Mouse (Mus musculus) limb, embryonic 10.5 days (tissue): ENCODE measurements around the gene F2rl2. TPM values are rescaled to one million over a fixed set of nuclear protein-coding genes. Genes with fewer than 3 reads are reported as not detected.

ENCODE experiments used
- DNase-seq: peaks from one replicate; pipeline ENCODE4 v3.0.0-alpha.2; 2017; ENCODE audit warnings: low spot score
- H3K27ac ChIP-seq: fragments of 300-500 bp; sonication (generic); 2 replicates; pipeline ENCODE4 v1.5.1; 2016; ENCODE audit warnings: mild to moderate bottlenecking
- H3K27me3 ChIP-seq: fragments of 300-500 bp; sonication (generic); 2 replicates; pipeline ENCODE4 v1.6.1; 2016; ENCODE audit warnings: low read depth, mild to moderate bottlenecking; ENCODE audit not compliant: poor library complexity, severe bottlenecking
- H3K36me3 ChIP-seq: fragments of 300-500 bp; sonication (generic); 2 replicates; pipeline ENCODE4 v1.6.1; 2016; ENCODE audit warnings: mild to moderate bottlenecking, moderate library complexity
- H3K4me1 ChIP-seq: fragments of 300-500 bp; sonication (generic); 2 replicates; pipeline ENCODE4 v1.6.1; 2016
- H3K4me3 ChIP-seq: fragments of 300-500 bp; sonication (generic); 2 replicates; pipeline ENCODE4 v1.5.1; 2016; ENCODE audit warnings: mild to moderate bottlenecking, moderate library complexity
- H3K9me3 ChIP-seq: fragments of 300-500 bp; sonication (generic); replicated peaks from 2 replicates; pipeline ENCODE4 v1.6.1; 2016; ENCODE audit warnings: mild to moderate bottlenecking
- WGBS: fragments of 180-500 bp; shearing (Covaris S2); methylation state at CpG from one replicate; pipeline ENCODE4 v1.1.7; 2016; 5-methylcytosine and 5-hydroxymethylcytosine counted together
- polyA plus RNA-seq: library from polyadenylated mRNA; unstranded; fragments of >200 nt; fragmentation: Nextera tagmentation; extraction: Ambion mirVana; gene quantifications from 2 replicates; pipeline ENCODE4 v1.2.1, GENCODE M21; 2016

F2rl2 gene
- polyA plus RNA-seq, 1 experiment from 2014 or later: 1.4 TPM

DNA sequence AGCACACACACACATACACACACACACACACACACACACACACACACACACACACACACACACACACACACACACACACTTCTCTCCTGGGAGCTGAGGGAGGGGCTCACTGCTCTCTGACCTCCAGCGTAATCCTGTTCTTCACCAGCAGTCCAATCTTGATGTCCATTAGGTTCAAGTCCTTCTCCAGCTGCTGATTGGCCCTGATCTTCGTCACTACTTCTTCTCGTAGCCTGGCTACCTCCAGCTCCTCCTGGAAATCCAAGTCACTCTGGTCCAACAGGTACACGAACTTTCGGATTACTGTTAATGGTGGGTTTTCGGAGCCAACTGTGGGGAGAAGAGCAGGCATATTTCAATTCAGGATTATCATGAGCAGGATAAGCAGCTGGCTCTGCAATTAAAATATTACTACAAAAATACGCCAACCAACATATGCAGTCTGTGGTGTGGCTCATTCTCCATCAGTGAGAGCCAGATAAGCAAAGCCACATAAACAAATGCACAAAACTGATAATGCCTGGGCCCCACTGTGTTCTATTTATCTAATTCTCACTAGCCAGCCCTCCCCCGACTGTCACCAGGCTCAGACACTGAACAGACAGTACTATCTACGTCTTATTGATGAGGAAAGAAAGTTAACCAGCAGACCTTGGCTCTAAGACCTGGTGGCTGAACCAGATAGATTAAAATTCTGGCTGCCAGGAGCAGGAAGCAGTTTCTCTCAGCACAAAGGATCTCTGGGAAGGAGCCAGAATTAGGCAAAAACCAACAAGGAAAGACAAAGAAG is 25.4 kb upstream of the F2rl2 start:
- Histone ChIP-seq H3K4me3 (no peak overlapping the region), H3K9me3 (no peaks in the 10 kb centered on the region), H3K36me3 (peaks cover 32% of the 10 kb centered on the region), H3K27me3 (no peaks in the 10 kb centered on the region), H3K27ac (0 out of 2 replicates have a peak overlapping the region, but pooled peaks have one; percentile 26), H3K4me1 (peaks cover 3% of the 10 kb centered on the region; the same call in 1 of the 2 replicates)
- DNase-seq: no peak
- 74% methylated on average over 9 of the region's 9 CpGs for WGBS

DNA sequence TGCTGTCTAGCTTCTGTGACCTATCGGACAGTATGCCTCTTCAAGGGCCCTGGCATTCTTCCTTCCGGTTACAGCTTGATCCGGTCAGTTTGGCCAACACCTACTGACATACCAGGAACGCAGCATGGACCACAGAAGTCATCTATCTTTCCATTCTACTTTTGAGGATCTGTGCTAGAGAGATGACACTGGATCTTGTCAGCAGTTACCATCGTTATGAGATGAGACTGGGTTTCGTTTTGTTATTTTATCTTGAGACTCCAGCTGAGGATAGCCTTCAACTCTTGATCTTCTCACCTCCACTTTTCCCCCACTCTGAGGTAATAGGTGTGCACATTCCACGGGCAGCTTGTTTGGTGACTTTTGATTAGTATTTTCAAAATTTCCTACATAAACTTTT is 24.3 kb upstream of the F2rl2 start:
- Histone ChIP-seq H3K9me3 (no peaks in the 10 kb centered on the region), H3K27ac (no peak overlapping the region), H3K4me1 (no peaks in the 10 kb centered on the region), H3K27me3 (no peaks in the 10 kb centered on the region), H3K4me3 (no peak overlapping the region), H3K36me3 (peaks cover 32% of the 10 kb centered on the region)
- 81% methylated on average over 7 of the region's 7 CpGs for WGBS
- DNase-seq: no peak

DNA sequence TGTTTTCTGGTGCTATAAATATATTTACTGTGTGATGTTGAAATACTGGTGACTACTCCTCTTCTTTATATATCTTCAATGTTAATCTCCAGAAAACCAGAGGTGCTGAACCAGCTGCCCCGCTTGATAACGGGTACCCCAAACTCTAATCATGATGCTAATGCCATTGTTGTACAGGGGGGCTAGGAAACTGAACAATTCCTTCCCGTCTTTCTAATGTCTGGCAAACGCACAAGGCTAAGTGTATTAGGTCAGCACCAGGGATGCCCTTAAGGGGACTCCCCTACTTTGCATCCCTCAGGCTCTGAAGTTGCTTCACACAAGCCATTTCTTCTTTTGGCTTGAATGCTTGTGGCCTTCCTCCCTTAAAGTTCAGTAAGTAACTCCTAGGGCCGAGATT is 17.6 kb upstream of the F2rl2 start:
- Histone ChIP-seq H3K27me3 (no peaks in the 10 kb centered on the region), H3K4me3 (no peak overlapping the region), H3K27ac (no peak overlapping the region), H3K9me3 (no peaks in the 10 kb centered on the region), H3K36me3 (peaks cover 13% of the 10 kb centered on the region; the same call in 1 of the 2 replicates), H3K4me1 (no peaks in the 10 kb centered on the region)
- no peak for DNase-seq
- 89% methylated on average over 5 of the region's 5 CpGs for WGBS

DNA sequence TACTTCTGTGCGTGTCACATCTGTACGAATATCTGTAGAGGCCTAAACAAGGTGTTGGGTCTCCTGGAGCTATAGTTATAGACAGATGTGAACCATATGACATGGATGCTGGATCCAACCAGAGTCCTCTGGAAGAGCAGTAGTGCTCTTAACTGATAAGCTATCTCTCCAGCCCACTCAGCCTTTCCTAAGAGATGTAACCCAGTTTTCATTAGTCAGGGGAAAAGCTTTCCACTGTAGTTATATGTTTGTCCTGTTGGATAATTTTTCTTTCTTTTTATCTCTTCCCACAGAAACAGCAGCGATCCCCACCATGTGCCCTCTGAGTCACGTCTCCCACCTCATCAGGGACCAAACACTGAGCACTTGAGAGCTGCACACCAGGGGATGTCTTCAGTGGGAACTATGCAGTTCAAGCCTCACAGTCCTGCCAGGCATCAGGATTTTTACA is 17.1 kb upstream of the F2rl2 start:
- no peak overlapping the region for H3K4me3 ChIP-seq
- no peaks in the 10 kb centered on the region for H3K27me3 ChIP-seq

DNA sequence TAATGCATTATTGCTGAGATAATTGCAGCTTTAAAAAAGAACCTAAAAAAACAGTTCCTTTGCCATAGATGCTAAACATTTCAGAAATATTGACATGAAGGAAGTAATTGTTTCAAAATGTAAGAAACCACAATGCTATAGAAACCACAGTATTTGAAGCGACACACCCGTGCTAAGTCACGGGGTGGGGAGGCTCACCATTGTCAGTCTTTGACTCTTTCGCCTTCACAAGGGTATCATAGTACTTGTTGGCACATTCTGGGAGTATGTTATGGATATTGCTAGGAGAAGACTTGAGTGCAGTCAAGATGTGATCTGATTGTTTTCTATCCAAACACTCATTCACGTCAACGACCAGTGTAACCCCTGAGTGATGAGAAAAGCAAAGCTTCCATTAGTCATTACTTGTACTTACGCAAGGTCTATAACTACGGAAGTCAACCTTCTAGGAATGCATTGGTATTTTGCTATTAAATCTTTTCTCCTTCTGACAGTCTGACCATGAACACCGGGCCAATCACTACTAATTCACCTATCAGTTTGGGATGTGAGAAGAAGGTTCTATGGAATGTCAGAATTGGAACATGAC is 11.9 kb upstream of the F2rl2 start:
- Histone ChIP-seq H3K4me1 (0 out of 2 replicates have a peak, but pooled peaks cover 5% of the 10 kb centered on the region), H3K4me3 (no peak overlapping the region), H3K9me3 (no peaks in the 10 kb centered on the region), H3K27me3 (no peaks in the 10 kb centered on the region), H3K36me3 (peaks cover 13% of the 10 kb centered on the region; the same call in 1 of the 2 replicates), H3K27ac (no peak overlapping the region)
- 93% methylated on average over 9 of the region's 9 CpGs for WGBS
- DNase-seq: no peak

More for the DNA sequence above, 17.1 kb upstream of the F2rl2 start:
- H3K36me3 ChIP-seq: peaks cover 13% of the 10 kb centered on the region; the same call in 1 of the 2 replicates
- WGBS: 84% methylated on average over 4 of the region's 4 CpGs
- H3K27ac ChIP-seq: no peak overlapping the region
- no peaks in the 10 kb centered on the region for H3K9me3 ChIP-seq
- no peaks in the 10 kb centered on the region for H3K4me1 ChIP-seq
- no peak for DNase-seq

DNA sequence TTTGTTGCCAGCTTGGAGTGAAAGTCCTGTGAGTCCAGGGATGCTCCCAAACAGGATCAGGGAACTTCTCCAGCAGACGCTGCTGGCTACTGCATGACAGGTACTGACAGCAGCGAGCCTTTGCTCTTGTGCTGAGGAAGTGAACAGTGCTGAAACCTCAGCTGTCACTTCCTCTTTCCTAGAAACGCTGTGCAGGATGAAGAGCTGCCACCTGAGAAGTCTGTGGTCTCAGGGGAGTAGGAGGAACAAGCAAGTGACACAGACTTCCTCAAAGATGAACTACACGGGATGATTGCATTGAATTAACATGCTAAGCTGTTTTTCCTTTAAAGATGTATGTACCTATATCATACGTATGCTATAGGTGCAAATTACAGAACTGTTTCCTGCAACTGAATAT is 10.9 kb upstream of the F2rl2 start:
- WGBS: 83% methylated on average over 5 of the region's 5 CpGs
- H3K4me3 ChIP-seq: no peak overlapping the region
- peaks cover 13% of the 10 kb centered on the region; the same call in 1 of the 2 replicates for H3K36me3 ChIP-seq
- DNase-seq: no peak
- H3K27me3 ChIP-seq: no peaks in the 10 kb centered on the region
- H3K27ac ChIP-seq: no peak overlapping the region
- no peaks in the 10 kb centered on the region for H3K9me3 ChIP-seq
- 0 out of 2 replicates have a peak, but pooled peaks cover 5% of the 10 kb centered on the region for H3K4me1 ChIP-seq

DNA sequence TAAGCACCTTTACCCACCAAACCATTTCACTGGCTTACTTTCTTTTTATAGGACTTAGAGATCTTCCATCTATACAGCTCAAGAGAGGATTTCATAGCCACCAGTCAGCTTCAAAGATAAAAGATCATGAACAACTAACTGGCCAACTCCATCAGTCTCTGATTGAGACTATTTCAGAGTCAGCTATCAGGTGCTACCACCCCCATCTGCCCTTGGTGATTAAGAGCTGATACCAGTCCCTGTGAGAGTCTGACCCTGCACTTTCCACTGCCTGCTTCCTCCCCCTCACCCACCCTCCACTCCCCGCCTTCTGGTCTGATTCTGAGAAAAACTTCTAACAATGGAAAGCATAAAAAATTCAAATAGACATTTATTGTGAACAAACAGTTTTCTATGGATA is 8.1 kb upstream of the F2rl2 start:
- no peaks in the 10 kb centered on the region for H3K27me3 ChIP-seq
- no peak overlapping the region for H3K27ac ChIP-seq
- WGBS: 77% methylated on average over 1 of the region's 1 CpGs
- H3K9me3 ChIP-seq: no peaks in the 10 kb centered on the region
- H3K36me3 ChIP-seq: peaks cover 2% of the 10 kb centered on the region; the same call in 1 of the 2 replicates
- no peak overlapping the region for H3K4me3 ChIP-seq
- no peak for DNase-seq
- peaks cover 13% of the 10 kb centered on the region; the same call in 1 of the 2 replicates for H3K4me1 ChIP-seq

DNA sequence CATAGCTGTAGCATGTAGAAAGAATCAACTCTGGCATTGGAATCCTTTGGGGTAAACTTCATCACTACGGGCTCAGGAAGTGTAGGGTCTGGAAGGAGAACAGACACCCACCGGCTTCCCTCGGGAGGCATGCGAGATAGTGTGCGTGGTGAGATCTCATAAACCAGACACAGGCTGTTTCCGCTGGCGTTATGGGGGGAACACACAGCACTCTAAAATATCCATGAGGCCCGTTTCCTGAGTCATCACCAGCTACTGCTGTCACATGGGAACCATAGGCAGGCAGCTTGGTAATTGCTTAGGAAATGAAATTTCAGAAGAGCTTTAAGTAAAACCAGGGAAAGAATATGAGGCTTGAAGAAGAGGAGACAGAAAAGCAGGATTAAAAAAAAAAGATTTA is 4.5 kb upstream of the F2rl2 start:
- Histone ChIP-seq H3K9me3 (no peaks in the 10 kb centered on the region), H3K4me3 (no peak overlapping the region), H3K27me3 (no peaks in the 10 kb centered on the region), H3K27ac (no peak overlapping the region), H3K36me3 (no peaks in the 10 kb centered on the region), H3K4me1 (peaks cover 13% of the 10 kb centered on the region; the same call in 1 of the 2 replicates)
- DNase-seq: no peak
- WGBS: 89% methylated on average over 8 of the region's 8 CpGs

DNA sequence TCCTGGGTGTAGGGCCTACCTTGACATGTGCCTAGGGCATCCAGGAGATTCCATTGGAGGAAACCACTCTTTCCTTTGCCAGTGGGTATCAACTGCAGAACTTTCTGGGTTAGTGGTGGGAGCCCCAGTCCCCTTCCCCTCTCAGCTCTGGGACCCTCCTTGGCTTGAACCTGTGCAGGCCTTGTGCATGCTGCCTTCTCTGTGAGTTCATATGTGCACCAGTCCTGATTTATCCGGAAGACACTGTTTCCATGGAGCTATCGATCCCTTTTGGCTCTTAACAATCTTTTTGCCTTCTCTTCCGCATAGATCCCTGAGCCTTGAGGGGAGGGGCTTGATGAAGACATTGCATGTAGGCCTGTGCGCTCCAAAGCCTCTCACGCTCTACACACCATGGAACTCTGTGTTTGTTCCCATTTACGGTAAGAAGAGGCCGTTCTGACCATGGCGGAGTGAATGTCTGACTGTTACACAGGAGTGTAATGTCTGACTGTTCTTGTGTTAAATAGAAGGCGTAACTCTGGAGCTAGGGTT is 466 bp upstream of the F2rl2 start:
- no peak for DNase-seq
- Histone ChIP-seq H3K9me3 (no peaks in the 10 kb centered on the region), H3K36me3 (no peaks in the 10 kb centered on the region), H3K27me3 (no peaks in the 10 kb centered on the region), H3K4me1 (peaks cover 12% of the 10 kb centered on the region; the same call in 1 of the 2 replicates), H3K4me3 (no peak overlapping the region), H3K27ac (no peak overlapping the region)
- 96% methylated on average over 9 of the region's 9 CpGs for WGBS

DNA sequence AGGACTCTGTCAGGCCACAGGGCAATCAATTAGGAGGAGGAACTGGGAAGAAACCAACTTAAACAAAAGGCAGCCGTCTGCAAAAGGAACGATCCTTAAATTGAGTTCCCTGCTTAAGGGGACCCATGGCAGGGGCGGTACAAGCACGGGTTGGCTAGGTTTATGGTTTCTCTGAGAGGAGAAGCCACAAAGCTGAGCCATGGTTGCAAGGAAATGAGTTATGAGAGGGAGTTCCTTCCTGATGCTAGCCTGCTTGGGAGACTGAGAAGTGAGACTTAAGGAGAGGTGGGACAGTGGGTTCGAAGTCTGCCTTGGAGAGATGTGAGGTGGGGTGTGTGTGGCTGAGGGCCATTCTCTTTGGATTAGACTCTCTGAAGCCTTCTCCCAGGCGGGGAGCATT is 1.2 kb downstream of the F2rl2 start:
- WGBS: 48% methylated on average over 6 of the region's 6 CpGs
- no peak for DNase-seq
- Histone ChIP-seq H3K36me3 (no peaks in the 10 kb centered on the region), H3K27ac (no peak overlapping the region), H3K4me3 (no peak overlapping the region), H3K9me3 (no peaks in the 10 kb centered on the region), H3K4me1 (peaks cover 6% of the 10 kb centered on the region; the same call in 1 of the 2 replicates), H3K27me3 (no peaks in the 10 kb centered on the region)

DNA sequence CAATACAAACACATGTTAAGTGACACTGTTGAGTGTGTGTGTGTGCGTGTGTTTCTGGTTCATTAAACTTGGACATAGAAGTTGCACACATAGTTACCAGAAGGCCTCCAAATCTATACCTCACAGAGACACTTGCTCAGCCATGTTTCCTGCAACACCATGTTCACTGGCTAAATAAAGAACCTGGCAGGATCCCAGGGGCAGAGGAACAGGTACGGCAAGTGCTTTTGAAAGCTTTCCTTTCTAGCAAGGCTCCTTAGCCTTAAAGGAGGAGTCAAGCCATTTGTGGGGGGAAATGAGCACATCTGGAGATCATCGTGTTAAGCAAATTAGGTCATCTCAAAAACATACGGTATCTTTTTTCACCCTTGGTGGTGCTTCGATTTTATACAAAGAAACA is 6.7 kb downstream of the F2rl2 start:
- Histone ChIP-seq H3K4me3 (no peak overlapping the region), H3K27me3 (no peaks in the 10 kb centered on the region), H3K4me1 (no peaks in the 10 kb centered on the region), H3K36me3 (no peaks in the 10 kb centered on the region), H3K9me3 (no peaks in the 10 kb centered on the region), H3K27ac (no peak overlapping the region)
- no peak for DNase-seq
- WGBS: 86% methylated on average over 5 of the region's 5 CpGs

DNA sequence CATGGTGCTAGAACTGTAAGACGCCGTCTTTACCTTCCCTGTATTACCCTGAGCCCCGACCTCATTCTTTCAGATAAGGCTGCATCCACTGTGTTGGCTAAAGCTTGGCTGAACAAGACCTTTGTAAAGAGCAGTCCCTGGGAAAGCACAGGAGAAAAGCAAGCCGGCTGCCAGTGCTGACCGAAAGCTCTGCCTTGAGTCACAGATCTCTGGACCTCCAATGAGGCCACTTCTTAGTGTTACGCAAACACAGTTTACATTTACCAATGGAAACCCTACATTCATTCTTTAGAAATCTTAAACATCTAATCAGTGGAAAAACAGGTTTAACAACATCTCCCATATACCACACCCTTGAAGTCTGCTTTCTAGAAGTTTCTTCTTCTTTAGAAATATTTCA is 8.9 kb downstream of the F2rl2 start:
- DNase-seq: no peak
- WGBS: 96% methylated on average over 6 of the region's 6 CpGs
- Histone ChIP-seq H3K27me3 (no peaks in the 10 kb centered on the region), H3K36me3 (no peaks in the 10 kb centered on the region), H3K27ac (no peak overlapping the region), H3K4me3 (no peak overlapping the region), H3K9me3 (no peaks in the 10 kb centered on the region), H3K4me1 (no peaks in the 10 kb centered on the region)

DNA sequence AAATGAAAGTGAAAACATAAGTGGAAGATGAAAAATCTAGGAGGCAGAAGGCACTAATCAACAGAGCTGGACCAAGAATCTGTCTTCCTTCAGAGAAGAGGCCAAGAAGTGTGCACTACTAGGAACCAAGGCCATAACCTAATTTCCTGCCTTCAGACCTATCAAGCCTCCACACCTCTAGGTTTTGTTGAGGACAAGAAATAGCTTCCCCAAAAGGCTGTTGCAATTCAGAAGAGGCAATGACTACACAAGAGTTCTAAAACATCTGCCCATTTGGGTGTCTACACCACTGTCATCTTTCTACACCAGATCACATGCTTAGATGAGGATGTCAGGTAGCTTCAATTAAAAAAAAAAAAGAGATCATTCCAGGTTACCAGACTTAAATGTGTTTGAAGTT is 15.4 kb downstream of the F2rl2 start:
- H3K4me1 ChIP-seq: no peaks in the 10 kb centered on the region
- no peaks in the 10 kb centered on the region for H3K27me3 ChIP-seq
- no peak overlapping the region for H3K27ac ChIP-seq
- no peak for DNase-seq
- H3K4me3 ChIP-seq: no peak overlapping the region
- no peaks in the 10 kb centered on the region for H3K36me3 ChIP-seq
- H3K9me3 ChIP-seq: no peaks in the 10 kb centered on the region
